1 mouse cellular context compared by ENCODE assay signal in the genomic region with DNA sequence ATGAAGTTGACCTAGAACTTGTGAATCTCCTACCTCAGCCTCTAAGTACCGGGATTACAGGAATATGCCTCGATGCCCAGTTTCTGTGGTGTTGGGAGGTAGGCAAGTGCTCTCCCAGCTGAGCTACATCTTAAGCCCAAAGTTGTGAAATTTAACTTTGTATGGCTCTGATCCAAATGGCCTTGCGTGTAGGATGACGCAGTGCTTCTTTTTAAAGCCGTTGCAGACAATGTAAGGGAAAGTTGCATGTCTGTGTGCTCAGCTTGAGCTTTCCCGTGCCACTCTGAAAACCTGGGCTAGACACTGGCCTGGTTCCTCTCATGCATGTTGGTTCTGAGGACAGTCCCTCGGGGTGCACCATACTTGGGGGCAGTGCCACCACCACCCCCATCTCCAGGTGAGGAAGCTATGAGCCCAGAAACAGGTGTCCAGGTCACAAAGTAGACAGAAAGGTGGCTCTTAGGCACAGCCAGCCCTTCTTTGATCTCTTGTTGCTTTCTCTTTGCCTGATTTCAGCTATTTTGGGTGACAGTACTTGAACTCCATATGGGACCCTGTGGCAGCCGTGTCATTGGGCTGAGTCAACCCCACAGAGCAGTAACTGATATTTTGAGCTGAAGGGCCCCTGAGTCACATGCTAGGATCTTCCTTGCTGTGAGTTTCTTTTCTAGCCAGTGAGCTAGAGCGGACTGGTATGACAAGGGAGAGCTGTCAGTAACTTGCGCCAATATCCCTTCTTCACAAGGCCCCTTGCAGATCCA.
TF ChIP-seq lines count a peak whose summit lies in the region.

No protein-coding gene starts in this region.

TF ChIP-seq in CH12.LX, 34 proteins besides CTCF, POLR2A, EP300 and RAD21:
- TF ChIP-seq ZMIZ1 (IDR thresholded peaks at IDR 0.05; ENCODE audit: low read depth, low read length) (no peak), KAT2A (IDR thresholded peaks at IDR 0.05; ENCODE audit: insufficient replicate concordance, low read length) (no peak), ETS1 (conservative IDR thresholded peaks at IDR 0.05; ENCODE audit: low read depth, low read length) (peak; percentile 36; the same call in 1 of the 2 replicates), PAX5 (IDR thresholded peaks at IDR 0.05; ENCODE audit: low read length) (no peak), SMC3 (IDR thresholded peaks at IDR 0.05; ENCODE audit: low read depth, low read length) (no peak), BHLHE40 (IDR thresholded peaks at IDR 0.05; ENCODE audit: low read depth, low read length) (peak; percentile 53; the same call in 1 of the 2 replicates), MEF2A (IDR thresholded peaks at IDR 0.05; ENCODE audit: borderline replicate concordance, low read depth, low read length) (peak; percentile 53; the same call in 1 of the 2 replicates), CHD2 (IDR thresholded peaks at IDR 0.05; ENCODE audit: low read length) (no peak), GABPA (IDR thresholded peaks at IDR 0.05; ENCODE audit: insufficient replicate concordance, low read depth, low read length) (no peak), TCF12 (IDR thresholded peaks at IDR 0.05; ENCODE audit: low read depth, low read length) (no peak)
